Mouse (Mus musculus) embryonic stem cell, embryonic (primary cell): ENCODE results near the gene Abcb9.

Source experiments
- CTCF ChIA-PET, 4 experiments: fragments of 300-600 bp in 2 of 4; fragments of 350-600 bp in 2 of 4; sonication (Branson Sonifier 250); formaldehyde crosslinking; loops; one replicate each; lab custom pipeline; 2022; ENCODE audit warnings: inconsistent platforms in 2 of 4; lab: Charles Lee
- POLR2A ChIA-PET, 4 experiments: fragments of 300-600 bp in 2 of 4; fragments of 350-600 bp in 2 of 4; sonication (Branson Sonifier 250); formaldehyde crosslinking; loops; one replicate each; lab custom pipeline; 2022; ENCODE audit warnings: antibody characterized with exemption in 4 of 4, inconsistent platforms in 1 of 4; lab: Charles Lee

The Abcb9 gene

DNA sequence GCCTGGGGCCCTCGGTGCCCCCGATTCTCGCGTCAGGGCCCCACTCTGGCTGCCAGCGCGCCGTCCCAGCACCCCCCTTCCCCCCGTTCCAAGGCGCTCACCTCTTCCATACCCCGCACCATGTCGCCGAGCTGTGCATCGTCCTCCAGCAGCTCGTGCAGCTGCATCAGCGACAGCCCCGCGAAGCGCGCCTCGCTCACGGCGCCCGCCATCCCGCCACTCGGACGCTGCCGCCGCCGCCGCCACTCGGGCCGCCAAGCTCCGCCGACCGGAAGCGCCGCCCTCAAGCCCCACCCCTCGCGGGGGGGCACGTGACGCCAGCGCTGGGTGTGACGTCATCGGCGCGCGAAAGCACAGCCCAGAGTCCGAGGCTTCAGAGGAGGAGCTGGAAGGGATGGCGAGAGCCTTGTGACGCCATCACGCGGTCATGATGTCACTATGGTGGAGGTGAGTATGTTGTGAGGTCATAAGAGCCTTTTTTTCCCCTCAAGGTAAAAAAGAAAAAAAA is 63.5 kb downstream of the Abcb9 start, which contains the start of gene Vps37b:
Vps37b (minus strand) TSS at position 270 of the 508 bp plus-strand sequence.
- ChIA-PET CTCF (interaction anchor here (0.6 to 2.4 kb wide), 15 partner anchors 15 to 868 kb away, joined by 3 to 9 read pairs (median 4); partner anchors contain the start of gene Arl6ip4 (in 1 of the 4)), POLR2A (interaction anchor here (0.5 to 2.7 kb wide), 27 partner anchors 10 to 1779 kb away, joined by 3 to 20 read pairs (median 4); partner anchors contain the start of genes Ccdc62 (in 2 of the 4) and Abcb9 (in 1 of the 4))

DNA sequence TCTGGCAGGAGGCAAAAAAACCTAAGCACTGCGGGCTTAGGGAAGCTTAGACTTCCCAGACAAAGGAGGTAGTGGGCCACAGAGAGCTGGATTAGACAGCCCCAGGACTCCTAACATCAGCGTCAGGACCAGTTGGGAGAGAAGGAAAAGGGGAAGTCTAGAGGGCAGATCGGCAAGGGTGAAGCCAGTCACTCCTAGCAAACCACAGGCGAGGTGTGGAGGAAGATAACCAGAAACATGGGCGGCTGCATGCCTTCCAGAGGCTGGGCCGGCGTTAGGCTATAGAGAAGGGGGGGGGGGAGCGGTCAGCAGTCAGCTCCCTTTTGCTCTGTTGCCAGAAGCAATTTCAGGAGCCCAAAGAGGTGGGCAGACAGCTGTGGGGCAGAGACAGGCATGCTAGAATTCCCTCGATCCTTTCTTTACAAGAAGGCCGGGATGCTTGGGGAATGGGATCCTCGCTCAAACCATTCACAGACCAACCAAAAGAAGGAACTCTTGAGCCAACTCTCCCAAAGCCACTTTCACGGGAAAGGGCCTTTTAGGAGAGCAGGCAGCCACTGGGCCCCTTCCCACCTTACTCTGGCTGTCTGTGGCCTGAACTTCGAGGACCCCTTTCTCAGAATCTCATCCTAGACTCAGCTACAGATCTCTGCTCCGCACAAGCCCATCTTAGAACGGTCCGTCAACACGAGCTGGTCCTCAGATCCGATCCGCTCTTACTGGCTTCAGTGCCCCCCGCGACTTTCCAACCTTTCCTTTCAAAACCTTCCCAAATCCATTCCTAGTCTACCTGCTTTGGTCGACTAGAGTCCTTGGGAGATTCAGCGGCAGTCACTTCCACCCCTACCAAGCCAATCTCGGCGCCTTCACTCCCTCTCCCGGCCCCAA is 64.3 kb downstream of the Abcb9 start:
- ChIA-PET CTCF (interaction anchor here (0.6 to 2.4 kb wide), 13 partner anchors 14 to 746 kb away, joined by 3 to 15 read pairs (median 4); no protein-coding TSS in a partner anchor), POLR2A (interaction anchor here in 3 of 4 experiments (0.5 to 2.7 kb wide), 27 partner anchors 10 to 887 kb away, joined by 3 to 20 read pairs (median 4); partner anchors contain the start of genes Ccdc62 (in 2 of the 3), Abcb9 (in 1 of the 3) and Rsrc2 (in 1 of the 3))

DNA sequence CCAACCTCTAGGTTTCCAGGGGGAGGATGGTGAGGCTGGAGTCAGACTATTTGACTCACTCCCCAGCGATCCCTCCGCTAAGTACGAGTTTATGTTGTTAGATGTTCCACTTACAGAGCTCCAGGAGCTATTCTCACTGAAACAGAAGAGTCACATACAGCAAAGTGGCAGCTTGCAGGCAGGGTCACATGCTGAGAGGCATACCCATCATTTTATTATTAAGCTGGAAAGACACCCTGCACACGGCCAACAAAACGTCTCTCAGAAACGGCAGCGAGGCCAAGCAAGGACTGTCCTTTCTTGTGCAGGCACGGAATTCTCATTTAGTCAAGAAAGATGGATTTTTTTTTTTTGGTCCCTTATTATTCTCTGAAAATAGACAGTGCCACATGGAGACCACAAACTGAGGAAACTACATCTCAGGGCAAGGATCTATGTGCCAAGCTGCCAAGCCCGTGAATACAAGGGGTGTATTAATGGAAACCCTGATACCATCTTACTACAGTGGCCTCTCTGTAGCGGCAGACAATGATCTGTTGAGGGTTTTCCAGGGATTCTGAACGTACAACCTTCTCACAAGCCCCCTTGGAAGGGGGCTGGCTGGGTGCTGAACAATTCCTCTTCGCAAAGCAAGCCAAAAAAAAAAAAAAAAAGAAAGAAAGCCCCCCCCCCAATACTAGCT is 65.1 kb downstream of the Abcb9 start:
- POLR2A ChIA-PET, result interaction anchor here in 3 of 4 experiments (0.5 to 2.7 kb wide), 15 partner anchors 9 to 887 kb away, joined by 3 to 20 read pairs (median 5); partner anchors contain the start of genes Abcb9 (in 1 of the 3) and Rsrc2 (in 1 of the 3)
- CTCF ChIA-PET, result interaction anchor here (0.6 to 2.4 kb wide), 7 partner anchors 29 to 747 kb away, joined by 3 to 15 read pairs (median 4); no protein-coding TSS in a partner anchor

DNA sequence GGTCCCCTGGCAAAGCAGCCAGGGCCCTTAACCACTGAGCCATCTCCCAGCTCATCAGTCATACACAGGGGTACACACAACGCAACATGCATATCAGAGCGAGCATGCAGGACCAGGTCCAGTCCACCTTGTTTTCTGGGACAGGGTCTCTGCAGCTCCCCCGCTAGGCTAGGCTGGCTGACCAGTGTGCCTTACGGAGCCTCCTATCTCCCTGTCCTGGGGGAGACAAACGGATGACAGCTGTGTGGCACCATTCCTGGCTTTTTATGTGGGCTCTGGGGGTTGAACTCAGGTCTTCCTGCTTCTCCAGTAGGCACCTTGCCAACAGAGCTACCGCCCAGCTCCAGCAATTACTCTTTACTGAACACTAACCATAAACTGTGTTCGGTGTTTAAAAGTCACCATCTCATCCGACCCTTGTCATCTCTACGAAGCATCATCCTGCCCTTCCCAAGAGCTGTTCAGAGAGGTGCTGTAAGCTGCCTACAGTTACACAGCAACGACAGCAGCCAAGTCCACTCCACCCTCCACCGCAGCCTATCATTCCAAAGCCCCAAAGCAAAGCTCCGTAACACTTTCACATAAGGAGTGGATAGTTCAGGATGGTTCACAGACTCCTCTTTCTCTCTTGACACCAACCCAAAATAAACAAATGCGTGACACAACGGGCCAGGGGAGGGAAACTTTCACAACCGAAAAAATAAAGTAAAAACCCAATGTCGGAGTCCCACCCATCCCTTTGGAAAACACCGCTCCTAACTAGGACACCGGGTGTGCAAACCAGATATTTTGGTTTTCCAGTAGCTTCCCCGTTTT is 66.2 kb downstream of the Abcb9 start:
- POLR2A ChIA-PET, result interaction anchor here in 3 of 4 experiments (0.5 to 2.9 kb wide), 12 partner anchors 10 to 298 kb away, joined by 3 to 13 read pairs (median 4); no protein-coding TSS in a partner anchor
- CTCF ChIA-PET, result interaction anchor here in 3 of 4 experiments (0.9 to 1.1 kb wide), 3 partner anchors 32 to 93 kb away, joined by 3 read pairs; no protein-coding TSS in a partner anchor

DNA sequence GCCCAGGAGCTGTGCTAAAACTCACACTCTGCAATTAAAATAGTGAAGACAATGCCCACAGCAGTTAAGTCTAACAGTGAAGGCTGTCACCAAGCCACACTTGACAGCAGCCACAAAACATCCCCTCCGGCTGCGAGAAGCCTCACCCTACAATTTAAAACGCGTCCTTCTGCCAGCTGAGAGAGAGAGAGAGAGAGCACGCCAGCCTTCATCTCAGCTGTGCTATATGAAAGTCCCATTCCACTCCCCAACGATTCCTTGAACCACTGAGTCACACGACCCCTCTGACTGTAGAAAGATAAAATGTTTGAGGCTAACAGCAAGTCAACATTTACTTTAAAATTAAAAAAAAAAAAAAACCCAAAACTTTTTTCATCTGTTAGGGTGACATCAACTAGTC is 66.9 kb downstream of the Abcb9 start:
- CTCF ChIA-PET, result interaction anchor here in 1 of 4 experiments (1.4 kb wide), 1 partner anchor 56 kb away, joined by 3 read pairs; no protein-coding TSS in a partner anchor
- POLR2A ChIA-PET, result interaction anchor here in 3 of 4 experiments (0.5 to 2.9 kb wide), 7 partner anchors 9 to 180 kb away, joined by 3 to 13 read pairs (median 5); no protein-coding TSS in a partner anchor

DNA sequence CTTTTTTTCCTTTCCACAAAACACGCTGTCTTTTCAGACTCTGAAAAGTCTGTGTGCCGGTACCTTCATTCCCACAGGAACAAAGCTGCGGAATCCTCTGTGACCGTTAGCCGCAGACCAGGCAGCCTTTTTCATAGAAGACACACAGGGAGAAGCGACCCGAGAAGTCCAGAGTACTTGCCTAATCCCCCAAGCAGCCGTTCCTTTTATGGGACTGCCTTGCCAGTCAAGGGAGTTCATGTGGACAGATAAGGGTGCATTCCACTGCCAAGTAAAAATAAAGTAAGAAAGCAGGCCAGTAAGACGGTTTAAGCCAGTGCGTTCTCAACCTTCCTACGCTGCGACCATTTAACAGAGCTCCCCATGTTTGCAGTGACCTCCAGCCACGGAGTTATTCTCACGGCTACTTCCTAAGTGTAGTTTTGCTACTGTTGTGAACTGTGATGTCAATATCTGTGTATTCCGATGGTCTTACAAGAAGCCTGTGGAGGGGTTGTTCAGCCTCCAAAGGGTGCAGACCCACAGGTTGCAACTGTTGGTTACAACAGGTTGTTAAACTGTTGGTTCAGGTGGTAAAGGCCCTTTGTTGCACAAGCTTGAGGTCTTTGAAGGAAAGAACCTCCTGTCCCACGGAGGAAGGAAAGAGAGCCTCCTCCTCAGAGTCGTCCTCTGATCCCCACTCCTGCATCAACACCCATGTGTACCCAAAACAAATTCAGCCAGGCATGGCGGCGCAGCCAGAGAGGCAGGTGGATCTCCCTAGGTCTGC is 67.7 kb downstream of the Abcb9 start:
- ChIA-PET CTCF (interaction anchor here in 3 of 4 experiments (0.6 to 1.4 kb wide), 3 partner anchors 30 to 328 kb away, joined by 3 to 4 read pairs (median 3); no protein-coding TSS in a partner anchor), POLR2A (interaction anchor here in 2 of 4 experiments (0.8 to 2.9 kb wide), 7 partner anchors 9 to 207 kb away, joined by 3 to 10 read pairs (median 4); no protein-coding TSS in a partner anchor)

DNA sequence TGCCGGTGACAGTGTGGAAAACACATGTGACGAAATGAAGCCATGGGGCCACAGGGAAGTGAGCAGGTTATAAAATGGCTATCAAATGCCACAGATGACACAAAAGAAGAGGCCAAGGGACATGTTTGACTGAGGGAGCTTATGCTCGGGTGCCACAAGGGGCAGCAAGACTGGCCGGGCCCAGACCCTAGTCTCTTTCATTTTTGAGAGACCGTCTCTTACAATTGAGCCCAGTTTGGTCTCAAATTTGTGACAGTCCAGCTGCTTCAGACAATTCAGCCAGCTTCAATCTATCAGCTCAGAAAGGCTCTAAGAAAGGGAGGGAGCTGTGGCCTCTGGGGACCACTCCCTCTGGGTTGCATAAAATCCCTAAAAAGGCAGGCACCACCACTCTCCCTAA is 69.0 kb downstream of the Abcb9 start:
- CTCF ChIA-PET, result interaction anchor here in 2 of 4 experiments (1.0 to 1.2 kb wide), 2 partner anchors 11 to 29 kb away, joined by 3 to 4 read pairs; no protein-coding TSS in a partner anchor
- POLR2A ChIA-PET, result interaction anchor here in 2 of 4 experiments (0.7 to 2.9 kb wide), 7 partner anchors 11 to 892 kb away, joined by 3 to 10 read pairs (median 4); no protein-coding TSS in a partner anchor

DNA sequence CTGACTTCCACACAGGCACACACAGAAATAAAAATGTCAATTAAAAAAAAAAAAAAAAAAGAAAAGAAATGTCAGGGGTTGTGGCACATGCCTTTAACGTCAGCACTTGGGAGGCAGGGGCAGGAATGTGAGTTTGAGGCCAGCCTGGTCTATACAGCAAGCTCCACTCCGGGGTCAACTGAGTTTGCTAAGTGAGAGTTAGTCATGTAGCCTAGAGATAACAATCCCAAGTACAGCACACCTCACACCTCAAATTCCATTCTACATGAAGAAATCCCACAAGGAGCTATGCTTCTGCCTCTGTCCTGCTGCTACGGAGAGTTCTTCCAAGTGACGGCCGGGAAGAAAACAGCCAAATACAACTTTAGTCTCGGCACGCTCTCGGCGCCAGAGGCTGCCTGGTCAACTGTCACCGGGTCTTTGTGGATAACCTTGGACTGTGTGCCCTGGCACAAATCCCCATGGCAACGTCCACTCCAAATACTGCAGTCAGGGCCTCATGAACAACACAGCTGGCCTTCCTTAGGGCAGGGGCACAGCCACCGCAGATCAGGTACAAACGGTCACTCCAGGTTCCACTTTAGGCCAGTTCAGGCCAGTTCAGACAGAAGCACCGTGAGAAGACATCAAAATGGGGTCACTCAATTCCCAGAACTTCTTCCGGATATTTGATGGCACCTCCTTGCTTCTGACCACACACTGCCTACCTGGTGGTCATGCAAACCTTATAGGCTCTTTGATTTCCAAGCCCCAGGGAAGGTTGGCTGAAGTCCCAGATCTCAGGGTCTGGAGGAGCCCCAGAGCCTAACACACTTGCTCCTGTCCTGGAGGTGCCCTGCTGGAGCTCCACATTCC is 69.8 kb downstream of the Abcb9 start:
- ChIA-PET POLR2A (interaction anchor here in 3 of 4 experiments (0.7 to 2.3 kb wide), 6 partner anchors 10 to 241 kb away, joined by 3 to 9 read pairs (median 4); no protein-coding TSS in a partner anchor), CTCF (interaction anchor here in 3 of 4 experiments (0.6 to 1.2 kb wide), 5 partner anchors 10 to 1061 kb away, joined by 3 to 6 read pairs (median 4); no protein-coding TSS in a partner anchor)

DNA sequence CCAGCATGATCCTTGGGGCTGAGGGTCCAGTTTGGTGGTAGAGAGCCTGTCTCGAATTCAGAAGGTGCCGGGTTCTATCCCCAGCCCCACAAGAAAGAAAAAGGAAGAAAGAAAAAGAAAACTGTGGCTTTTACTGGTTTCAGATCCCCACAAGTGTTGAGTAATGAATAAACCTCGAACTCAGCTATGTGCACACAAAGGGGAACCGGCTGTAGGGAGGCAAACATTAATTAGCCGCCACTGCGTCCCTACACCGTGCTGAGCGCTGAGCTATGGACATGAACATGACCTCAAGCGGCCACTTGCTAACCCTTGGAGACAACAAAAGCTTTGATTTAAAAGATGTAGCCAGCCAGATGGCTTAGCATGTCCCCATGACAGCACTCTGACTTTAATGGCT is 70.5 kb downstream of the Abcb9 start:
- ChIA-PET CTCF (interaction anchor here in 3 of 4 experiments (0.6 to 1.5 kb wide), 5 partner anchors 31 to 1062 kb away, joined by 3 to 6 read pairs (median 4); no protein-coding TSS in a partner anchor), POLR2A (interaction anchor here in 3 of 4 experiments (0.6 to 2.3 kb wide), 6 partner anchors 9 to 1126 kb away, joined by 3 to 9 read pairs (median 4); no protein-coding TSS in a partner anchor)

DNA sequence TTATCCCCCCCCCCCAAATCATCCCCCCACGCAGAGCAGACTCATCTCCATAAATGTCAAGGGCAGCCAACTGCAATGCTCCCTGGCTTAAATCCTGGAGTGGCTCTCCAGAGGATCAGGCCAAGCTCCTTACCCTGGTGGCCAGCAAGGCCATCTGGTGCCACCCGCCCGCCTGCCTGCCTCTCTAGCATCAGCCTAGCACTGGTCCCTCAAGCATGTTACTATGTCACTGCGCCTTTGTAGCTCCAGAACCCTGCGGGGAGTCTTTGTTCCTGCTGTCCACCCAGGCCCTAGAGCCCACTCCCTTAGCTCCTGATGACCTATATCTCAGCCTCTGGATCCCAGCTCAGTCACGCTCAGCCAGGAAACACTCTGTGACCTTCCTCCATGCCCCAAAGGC is 70.9 kb downstream of the Abcb9 start:
- ChIA-PET CTCF (interaction anchor here in 2 of 4 experiments (0.8 to 1.5 kb wide), 2 partner anchors 60 kb away, joined by 4 to 6 read pairs; no protein-coding TSS in a partner anchor), POLR2A (interaction anchor here in 3 of 4 experiments (0.6 to 2.3 kb wide), 7 partner anchors 9 to 1126 kb away, joined by 3 to 9 read pairs (median 4); no protein-coding TSS in a partner anchor)

DNA sequence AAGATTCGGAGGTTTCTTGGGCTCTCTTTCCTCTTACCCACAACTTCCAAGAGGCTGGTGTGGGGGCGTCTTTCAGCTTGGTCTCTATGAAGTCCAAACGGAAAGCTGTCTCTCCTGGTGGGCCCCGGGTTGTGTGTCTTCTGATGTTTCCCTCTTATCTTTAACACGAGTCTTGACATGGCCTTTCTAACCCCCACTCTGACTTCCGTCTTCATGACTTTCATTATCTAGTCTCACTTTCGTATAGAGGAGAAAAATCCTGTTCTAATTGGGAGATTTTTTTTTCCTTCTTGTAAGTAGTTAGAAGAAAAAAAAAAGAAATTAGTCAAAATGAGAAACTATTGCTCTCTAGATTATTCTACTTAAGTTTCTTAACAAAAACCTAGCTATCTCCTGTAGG is 73.2 kb downstream of the Abcb9 start:
- CTCF ChIA-PET, result interaction anchor here in 2 of 4 experiments (0.7 to 1.6 kb wide), 3 partner anchors 11 to 62 kb away, joined by 3 to 5 read pairs (median 5); no protein-coding TSS in a partner anchor

DNA sequence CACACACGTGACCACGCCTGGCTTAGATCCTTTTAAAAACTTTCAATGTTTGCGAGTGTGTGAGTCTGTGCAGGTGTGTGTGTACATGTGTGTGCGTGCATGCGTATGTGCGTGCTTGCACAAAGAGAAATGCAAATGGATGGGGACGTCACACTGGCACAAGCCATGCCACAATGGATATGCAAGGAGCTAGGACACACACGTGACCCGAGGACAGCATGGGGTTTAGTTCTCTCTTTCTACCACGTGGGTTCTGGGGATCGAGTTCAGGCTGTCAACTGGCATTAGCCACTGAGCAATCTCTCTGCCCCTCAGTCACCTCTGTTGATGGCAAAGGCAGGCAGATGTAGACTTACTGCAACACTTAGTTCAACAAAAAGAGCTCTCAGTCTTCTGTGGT is 73.9 kb downstream of the Abcb9 start:
- ChIA-PET CTCF (interaction anchor here in 1 of 4 experiments (0.7 to 1.6 kb wide), 3 partner anchors 21 to 228 kb away, joined by 4 to 5 read pairs (median 5); no protein-coding TSS in a partner anchor), POLR2A (interaction anchor here in 2 of 4 experiments (0.9 to 3.7 kb wide), 10 partner anchors 8 to 58 kb away, joined by 3 to 20 read pairs (median 3); partner anchors contain the start of gene Vps37b (in 1 of the 2))

More for the DNA sequence above, 73.2 kb downstream of the Abcb9 start:
- POLR2A ChIA-PET, result interaction anchor here in 2 of 4 experiments (1.0 to 2.6 kb wide), 9 partner anchors 8 to 90 kb away, joined by 3 to 20 read pairs (median 3); partner anchors contain the start of gene Vps37b (in 1 of the 2)

DNA sequence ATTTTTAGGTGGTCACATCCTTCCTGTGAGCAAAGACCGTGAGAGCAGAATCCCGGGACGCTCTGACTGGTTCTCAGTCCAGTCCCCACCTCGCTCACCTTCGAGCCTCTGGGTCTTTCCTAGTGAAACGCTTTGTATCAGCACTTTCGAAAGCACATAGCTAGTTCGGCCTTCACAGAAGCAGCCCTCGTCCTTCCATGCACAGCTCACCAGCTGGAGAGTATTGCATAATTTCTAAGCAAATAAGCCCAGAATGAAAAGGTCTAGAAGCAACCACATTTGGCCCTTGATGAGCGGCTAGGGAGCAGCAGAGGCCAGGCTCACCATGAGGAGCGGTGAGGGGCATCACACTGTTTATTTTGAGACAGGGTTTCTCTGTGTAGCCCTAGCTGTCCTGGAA is 74.5 kb downstream of the Abcb9 start:
- POLR2A ChIA-PET, result interaction anchor here in 2 of 4 experiments (0.9 to 3.7 kb wide), 8 partner anchors 9 to 59 kb away, joined by 3 to 20 read pairs (median 4); partner anchors contain the start of gene Vps37b (in 1 of the 2)
- CTCF ChIA-PET, result interaction anchor here in 2 of 4 experiments (0.6 to 1.6 kb wide), 4 partner anchors 21 to 229 kb away, joined by 4 to 5 read pairs (median 5); no protein-coding TSS in a partner anchor
